Mouse (Mus musculus): ENCODE data around the gene Tmppe. TPM values are rescaled to one million over a fixed set of nuclear protein-coding genes. Genes with fewer than 3 reads are reported as not detected.
"Not testable (repeated sequence)": the region's sequence is repeated elsewhere in the genome, so short reads cannot be mapped to it uniquely, and the experiment has no call there.

Gene Tmppe
- total RNA-seq, 2 experiments from 2014 or later = 12.9 to 13.4 TPM

DNA sequence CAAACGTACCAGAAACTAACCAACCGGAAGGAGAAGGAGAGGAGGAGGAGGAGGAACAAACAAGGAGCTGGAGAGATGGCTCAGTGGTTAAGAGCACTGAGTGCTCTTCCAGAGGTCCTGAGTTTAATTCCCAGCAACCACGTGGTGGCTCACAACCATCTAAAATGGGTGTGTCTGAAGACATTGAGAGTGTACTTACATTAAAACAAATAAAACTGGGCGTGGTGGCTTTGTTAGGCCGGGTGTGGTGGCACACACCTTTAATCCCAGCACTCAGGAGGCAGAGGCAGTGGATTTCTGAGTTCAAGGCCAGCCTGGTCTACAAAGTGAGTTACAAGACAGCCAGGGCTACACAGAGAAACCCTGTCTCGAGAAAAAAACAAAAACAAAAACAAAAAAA, 6.8 kb upstream of the Tmppe start:
- not testable (repeated sequence) for DNase-seq (ENCODE audit: low spot score in 2 of 2)

DNA sequence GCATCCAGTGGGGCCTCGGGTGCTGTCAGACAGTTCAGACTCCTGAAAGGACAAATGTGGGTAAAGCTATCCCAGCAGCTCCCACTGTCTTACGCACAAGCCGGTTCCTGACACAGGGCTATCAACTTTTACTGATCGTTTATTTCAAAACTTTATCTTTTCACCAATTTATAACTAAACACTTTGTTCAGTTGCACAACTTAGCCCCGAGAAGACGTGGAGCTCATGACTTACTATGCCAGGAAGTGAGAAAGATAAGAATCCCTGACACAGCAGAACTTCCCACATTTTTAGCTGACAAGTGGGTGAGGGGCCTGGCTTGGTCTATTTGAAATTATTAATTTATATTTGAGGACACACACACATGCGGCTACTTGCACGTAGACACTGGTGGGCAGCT, 6.2 kb upstream of the Tmppe start:
- DNase-seq (ENCODE audit: low spot score in 2 of 2) = no peak

DNA sequence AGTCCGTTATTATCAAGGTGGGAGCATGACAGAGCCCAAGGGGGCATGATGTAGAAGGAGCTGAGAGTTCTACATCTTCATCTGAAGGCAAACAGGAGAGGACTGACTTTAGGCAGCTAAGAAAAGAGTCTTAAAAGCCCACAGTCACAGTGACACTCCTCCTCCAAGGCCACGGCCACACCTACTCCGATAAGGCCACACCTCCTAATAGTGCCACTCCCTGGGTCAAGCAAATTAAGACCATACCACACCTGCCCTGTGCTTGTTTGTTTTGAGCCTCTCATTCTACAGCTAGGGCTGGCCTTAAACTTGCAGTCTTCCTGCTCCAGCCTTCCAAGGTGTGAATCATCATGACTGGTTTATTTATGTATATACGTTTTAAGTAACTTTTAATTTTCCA, 5.6 kb upstream of the Tmppe start:
- DNase-seq (ENCODE audit: low spot score in 2 of 2) = no peak

DNA sequence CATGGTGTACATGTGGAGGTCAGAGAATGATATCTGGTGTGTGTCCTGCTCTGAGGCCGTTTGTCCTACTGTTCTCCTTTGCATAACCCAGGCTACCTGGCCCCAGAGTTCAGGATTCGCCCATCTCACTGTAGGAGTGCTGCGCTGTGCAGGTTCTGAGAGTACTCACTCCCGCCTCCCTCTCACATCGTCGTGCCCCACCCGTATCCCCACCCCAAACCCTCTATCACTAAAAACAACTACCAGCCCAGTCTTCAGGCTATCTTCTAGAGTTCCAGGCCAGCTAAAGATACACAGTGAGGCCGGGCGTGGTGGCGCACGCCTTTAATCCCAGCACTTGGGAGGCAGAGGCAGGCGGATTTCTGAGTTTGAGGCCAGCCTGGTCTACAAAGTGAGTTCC, 1.2 kb upstream of the Tmppe start:
- DNase-seq (ENCODE audit: low spot score in 2 of 2) = no peak

DNA sequence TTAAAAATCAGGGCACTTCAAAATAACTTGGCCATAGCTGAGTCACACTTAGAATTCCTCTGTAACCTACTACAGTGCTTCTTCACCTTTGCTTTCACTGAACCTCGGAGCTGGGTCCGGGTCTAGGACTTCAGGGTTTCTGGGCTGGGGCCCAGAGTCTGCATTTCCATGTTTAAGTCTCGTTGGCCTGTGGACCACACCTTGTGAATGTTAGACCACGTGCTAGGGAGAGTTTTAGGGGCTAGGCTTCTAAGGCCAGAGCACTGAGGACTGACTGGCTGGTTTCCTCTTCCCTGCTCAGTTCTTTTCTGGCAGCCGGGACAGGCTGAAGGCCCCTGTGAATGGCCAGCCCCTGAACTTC, 337 bp upstream of the Tmppe start:
- DNase-seq (ENCODE audit: low spot score in 2 of 2) = no peak

DNA sequence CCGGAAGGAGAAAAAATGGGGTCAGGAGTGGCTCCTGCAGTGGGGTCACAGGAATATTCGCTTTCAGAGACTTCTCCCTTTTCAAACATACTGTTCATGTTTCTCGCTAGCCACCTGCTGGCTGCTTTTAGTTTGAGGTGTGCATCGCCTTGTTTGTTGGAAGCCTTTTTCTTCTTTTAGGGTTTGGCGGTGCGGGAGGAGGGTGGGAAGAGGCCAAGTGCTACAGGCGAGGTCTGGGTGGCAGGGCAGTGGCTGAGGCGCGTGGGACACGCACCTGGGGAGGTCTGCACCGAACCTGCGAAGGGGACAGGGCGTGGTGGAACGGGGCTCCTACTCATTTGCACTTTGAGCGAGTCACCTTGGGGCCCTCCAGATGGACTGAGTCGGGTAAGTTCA, 778 bp downstream of the Tmppe start:
- DNase-seq (ENCODE audit: low spot score in 2 of 2) = peak in 1 of 2 experiments; percentile 30

DNA sequence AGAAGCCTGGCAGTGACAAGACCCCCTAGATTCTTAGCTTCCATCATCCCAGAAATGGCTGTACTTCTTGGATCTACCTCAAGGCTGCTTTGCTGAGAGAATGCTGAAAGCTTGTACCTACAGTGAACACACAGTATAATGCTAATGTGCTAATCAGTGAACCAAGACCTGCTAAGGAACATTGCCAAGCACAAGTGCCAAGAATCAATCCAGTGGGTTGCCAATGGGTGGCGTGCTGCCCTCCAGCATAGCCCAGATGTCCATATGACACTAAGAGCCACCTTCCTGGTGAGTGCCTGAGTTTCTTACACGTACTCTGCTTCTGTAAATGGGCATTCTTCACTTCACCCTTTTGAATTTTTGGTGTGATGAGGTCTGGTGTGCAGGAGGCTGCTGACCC, 6.8 kb downstream of the Tmppe start:
- DNase-seq (ENCODE audit: low spot score in 2 of 2) = no peak

DNA sequence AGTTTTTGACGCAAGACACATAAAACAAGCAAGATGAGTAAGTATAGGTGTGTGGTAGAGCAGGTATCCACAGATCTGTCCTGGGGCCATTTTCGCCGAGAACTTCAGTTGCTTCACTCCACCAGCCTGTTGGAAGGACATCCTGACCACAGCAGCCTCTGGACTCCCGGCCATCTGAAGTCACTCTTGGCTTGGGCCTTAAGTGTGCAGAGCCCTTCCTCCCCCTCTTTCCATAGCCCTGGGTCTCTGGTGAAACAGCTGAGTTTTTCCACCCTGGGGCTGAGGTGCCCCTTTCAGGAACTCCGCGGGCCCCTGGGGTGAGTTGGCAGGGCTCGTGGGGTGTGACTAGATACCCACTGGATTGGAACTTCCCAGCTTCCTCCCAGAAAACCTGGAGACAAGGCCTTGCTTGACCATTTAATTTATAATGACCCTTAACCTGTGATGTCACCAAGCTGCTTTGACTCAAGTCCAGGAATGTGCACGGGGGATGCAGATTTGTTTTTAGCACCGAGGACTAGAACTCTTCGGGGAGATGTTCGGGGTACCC, 9.5 kb downstream of the Tmppe start:
- DNase-seq (ENCODE audit: low spot score in 2 of 2) = no peak

DNA sequence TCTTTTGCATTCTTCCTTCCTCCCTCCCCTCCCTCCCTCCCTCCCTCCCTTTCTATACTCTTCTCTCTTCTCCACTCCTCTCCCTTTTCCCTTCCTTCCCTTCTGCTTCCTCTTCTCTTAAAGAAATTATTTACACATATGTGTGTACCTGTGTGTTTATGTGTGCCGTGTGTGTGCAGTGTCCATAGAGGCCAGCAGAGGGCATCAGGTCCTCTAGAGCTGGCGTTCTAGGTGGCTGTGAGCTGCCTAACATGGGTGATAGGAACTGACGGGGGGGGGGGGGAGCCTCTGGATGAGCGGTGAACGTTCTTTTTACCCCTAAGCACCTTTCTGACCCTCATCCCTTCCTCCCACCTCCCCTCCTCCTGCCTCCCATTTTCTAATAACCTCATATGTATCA, 10.4 kb downstream of the Tmppe start:
- DNase-seq (ENCODE audit: low spot score in 2 of 2) = no peak

DNA sequence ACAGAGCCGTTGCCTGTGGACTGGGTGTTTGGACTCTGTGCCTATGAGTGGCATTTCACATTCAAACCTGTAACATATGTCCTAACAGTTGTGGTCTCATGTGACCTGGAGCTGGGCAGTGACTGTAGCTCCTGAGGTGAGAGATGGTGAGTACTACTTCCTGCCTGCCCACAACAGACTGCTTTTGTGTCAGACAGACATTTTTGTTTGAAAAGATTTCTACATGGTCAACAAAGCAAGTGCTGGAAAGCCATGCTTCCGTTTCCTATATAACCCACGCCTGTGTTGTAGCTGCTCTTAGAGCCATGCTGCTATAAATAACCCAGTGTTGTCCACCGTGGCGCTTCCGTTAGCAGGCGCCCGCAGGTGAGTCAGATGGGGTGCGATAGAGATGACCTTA, 11.5 kb downstream of the Tmppe start:
- no peak for DNase-seq (ENCODE audit: low spot score in 2 of 2)

DNA sequence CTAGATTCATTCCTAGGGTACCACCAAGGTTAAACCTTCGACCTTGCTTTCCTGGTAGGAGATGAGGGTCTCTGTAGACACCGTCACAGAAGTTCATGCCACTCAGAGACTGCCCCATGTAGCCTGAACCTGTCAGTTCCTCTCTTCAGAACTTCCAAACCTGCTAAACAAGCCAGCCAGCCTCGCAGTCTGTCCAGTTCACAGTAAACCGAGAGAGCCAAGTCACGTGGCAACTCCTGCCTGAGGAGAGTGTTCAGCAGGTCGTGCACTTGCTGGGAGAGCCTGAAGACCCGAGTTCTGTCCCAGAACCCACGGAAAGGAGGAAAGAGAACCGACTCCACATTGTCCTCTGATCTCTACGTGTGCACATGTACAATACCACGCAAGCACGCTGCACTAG, 13.0 kb downstream of the Tmppe start:
- DNase-seq (ENCODE audit: low spot score in 2 of 2) = no peak

DNA sequence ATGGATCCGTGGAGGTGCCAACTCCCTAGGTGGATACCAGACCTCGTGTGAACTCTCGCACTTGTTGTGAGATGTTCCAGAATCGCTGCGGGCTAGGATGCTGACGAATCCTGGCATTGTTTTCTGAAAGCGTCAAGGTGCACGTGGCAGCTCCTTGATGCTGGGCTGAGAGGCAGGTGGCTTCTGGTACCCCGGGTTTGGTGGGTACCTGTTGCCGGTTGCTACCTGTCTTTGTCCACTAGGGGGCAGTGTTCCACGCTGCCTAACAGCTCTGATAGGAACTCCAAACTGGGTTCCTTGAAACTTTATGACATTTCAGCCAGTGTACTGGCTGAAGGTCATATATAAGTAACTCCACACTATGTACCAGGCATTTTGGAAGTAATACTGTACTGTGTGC, 14.8 kb downstream of the Tmppe start:
- peak; percentile 37 to 61 for DNase-seq (ENCODE audit: low spot score in 2 of 2)

DNA sequence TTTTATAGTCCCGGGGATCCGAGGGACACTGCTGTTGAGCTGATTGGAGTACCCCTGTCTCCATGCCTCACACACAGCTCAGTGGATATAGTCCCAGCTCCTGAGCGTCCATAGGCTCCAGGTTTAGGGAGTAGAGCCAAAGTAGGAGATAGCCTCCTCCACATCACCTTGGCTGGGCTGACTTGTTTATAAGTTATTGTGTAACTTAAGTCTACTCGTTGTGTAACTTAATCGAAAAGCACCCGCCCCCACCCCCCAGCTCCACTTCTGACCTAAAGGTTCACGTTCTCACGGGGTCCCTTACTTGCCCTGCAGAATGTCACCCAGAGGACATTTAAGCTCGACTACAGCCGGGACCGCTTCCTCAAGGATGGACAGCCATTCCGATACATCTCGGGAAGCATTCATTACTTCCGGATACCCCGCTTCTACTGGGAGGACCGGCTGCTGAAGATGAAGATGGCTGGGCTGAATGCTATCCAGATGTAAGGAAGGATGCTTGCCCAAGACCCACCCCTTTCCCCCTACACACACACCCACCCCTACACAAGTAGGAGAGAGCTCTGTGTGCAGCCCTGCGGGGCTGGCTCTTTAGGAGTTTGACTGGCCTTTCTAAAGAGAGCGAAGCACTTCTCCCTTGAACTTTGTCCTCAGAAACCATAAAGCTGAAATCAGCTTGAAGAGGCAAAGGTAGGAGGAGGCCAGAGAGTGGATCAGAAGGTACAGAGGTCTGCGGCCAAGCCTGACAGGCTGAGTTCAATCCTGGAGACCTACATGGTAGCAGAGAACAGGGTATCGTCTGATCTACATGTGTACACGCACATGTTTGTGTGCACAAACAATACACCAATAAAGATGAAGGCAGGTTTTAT, 16.0 kb downstream of the Tmppe start:
- DNase-seq (ENCODE audit: low spot score in 2 of 2) = no peak

DNA sequence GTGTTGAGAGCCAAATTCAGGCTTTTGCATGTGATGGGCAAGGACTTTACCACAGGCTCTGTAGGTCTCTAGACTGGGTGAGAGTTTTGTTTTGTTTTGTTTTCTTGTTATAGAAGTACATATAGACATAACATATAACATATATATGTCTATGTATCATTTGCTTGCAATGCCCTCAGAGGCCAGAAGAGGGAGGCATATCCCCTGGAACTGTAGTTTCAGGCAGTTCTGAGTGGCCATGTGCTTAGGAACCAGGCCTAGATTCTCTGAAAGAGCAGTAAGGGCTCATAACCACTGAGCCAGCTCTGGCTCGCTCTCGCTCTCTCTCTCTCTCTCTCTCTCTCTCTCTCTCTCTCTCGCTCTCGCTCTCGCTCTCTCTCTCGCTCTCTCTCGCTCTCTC, 17.3 kb downstream of the Tmppe start:
- peak in 1 of 2 experiments; percentile 45 for DNase-seq (ENCODE audit: low spot score in 2 of 2)

DNA sequence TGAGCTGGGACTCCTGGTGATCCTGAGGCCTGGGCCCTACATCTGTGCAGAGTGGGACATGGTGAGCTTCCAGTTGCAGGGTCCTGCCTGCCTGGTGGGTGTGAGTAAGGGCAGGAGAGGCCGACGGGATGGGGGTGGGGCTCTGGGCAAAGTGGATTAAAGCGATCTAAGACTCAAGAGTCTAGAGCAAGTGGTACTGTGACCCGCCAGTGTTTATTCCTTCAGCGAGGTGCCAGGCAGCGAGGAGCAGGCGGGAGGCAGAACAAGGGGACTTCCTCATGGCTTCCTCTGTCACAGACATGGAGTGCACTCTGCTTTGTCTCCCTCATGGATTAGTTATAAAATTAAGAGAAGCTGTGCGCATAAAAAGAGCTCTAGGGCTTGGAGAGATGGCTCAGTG, 19.5 kb downstream of the Tmppe start:
- DNase-seq (ENCODE audit: low spot score in 2 of 2) = no peak

DNA sequence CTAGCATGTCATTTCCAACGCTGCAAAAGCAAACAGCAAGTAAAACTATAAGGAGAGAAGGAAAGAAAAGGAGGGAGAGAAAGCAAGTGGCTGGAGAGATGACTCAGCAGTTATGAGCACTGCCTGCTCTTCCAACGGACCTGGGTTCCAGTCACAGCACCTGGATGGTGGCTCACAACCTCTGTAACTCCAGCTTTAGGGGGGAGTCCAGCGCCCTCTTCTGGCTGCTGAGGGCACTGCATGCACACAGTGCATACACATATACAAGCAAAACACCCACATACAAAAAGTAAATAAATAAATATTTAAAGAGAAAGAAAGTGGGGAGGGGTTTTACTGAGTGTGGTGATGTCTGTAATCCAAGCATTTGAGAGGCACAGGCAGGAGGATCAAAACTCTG, 20.1 kb downstream of the Tmppe start:
- DNase-seq (ENCODE audit: low spot score in 2 of 2) = no peak

DNA sequence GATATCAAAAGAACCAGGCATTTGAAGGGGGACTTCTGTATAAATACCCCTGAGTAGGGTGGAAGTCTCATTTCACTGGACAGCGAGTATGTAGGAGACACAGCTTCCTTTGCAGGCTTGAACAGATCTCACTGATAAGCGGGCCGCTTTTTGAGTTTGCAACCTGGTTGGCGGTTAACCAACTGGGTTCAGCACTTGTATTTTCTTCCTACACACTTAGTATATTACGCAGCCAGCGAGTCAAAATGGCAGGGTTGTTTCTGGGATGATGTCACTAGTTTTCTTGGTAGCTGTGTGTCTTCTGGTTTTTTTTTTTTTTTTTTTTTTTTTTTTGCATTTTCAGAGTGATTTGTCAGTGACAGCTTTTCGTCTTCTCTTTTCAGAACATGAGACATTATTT, 20.9 kb downstream of the Tmppe start:
- no peak for DNase-seq (ENCODE audit: low spot score in 2 of 2)

DNA sequence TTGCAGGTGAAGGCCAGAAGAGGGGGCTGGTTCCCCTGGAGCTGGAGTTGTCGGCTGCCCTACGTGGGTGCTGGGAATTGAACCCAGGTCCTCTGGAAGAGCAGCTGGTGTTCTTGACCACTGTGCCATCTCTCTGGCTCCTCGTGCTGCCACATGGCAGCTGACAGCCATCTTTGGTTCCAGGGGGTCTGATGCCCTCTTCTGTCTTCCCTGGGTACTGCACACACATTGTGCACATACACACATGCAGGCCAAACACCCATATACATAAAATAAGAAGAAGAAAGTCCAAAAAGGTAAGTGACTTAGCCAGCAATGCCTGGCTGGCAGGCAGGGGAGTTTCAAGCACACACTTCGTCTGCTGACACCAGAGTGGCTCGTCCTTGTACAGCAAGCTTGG, 24.7 kb downstream of the Tmppe start:
- no peak for DNase-seq (ENCODE audit: low spot score in 2 of 2)

DNA sequence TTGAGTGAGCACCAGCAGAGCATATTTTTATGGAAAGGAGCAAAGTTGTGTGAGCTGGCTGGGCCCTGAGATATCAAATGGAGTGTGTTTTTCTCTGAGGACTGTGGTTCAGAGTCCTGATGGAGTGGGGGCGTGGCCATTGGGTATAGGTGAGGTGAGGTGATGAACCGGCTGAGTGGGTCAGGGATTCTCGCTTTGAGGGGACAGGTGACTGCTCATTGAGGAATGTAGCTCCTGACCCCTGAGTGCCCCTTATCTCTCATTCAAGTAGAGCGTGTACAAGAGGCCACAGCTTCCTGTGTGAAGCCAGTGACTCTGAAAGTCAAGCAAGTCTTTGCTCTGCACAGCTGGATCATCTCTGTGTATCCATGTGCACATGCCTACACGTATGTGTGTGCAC, 25.3 kb downstream of the Tmppe start:
- DNase-seq (ENCODE audit: low spot score in 2 of 2) = no peak

DNA sequence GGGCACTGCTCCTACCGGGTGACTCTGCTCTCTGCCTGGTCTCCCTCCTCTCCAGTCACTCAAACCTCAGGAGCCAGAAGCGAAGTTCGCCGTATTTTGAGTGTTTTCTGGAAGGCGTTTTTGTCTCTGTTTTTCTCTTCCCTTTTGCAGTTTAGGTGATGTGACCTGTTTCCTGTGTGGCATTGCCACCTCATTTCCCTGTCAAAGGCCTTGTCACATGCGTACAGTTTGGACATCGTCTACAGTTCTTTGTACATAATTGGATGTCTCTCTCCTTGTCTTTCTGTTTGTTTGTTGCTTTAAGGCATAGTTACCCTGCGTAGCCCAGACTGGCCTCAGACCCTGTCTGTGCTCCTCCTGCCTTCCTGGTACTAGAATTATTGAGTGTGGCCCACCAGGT, 26.5 kb downstream of the Tmppe start:
- no peak for DNase-seq (ENCODE audit: low spot score in 2 of 2)

DNA sequence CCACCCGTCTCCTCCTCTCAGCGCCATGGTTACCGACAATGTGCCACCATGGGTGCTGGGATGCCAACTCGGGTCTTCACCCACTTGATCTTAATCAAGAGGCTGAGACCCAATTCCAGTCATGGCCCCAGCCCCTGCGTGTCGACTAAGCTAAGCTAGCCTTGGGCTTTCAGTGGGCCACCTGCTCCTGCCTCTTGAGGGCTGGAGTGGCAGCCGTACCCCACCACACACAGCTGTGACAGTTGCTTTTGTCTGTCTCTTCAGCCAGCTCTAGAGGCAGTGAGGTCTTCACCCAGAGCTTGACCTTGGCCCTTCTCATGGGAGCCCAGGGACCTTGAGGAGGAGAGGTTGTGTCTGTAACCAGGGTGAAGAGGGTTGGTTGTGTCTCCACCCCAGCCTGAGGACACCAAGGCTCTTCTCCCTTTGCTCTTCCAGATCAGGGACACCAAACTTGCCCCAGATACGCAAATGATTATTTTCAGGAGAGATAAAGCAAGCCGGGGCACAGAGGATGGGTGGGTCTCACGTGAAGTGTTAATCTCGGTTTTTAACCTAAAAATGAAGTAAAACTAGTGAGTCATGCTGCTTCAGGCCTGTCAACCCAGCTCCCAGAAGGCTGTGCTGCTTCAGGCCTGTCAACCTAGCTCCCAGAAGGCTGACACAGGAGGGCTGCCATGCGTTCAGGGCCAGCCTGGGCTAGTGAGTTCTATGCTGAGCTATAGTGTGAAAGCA, 27.4 kb downstream of the Tmppe start:
- DNase-seq (ENCODE audit: low spot score in 2 of 2) = no peak

DNA sequence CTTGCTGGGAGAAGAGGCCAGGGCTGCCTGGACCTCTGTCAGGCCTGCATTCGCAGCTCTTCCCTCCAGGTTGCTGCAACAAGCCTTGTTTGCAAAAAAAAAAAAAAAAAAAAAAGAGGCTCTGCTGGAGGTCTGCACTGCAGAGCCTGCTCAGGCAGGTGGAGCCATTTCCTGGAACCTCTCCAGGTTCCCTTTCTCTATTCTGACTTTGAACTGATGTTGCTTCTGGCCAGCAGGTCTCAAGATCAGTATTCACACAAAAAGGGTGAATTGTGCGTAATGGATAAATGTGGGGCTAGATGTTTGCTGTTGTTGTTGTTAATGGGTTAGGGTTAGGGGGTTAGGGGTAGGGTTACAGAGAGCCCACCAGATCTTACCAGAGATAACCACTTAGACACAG, 34.8 kb downstream of the Tmppe start:
- no peak for DNase-seq (ENCODE audit: low spot score in 2 of 2)

DNA sequence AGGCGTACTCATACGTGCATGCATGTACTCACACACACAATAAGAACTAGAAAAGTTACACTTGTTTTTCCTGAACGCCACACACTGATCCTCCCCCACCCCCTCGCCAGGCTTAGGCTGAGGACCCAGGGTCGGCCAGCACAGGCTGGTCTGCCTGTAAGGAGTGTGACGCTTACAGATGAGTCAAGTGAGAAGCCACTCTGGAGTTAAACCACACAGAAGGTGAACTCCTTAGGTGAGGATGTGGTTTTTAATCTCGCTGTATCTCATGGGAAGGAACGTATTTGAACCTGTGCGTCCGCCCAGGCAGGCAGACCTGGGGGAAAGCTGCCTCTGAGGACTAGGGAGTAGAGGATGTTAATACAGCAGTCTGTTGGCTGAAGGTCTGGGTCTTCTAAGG, 39.6 kb downstream of the Tmppe start:
- no peak for DNase-seq (ENCODE audit: low spot score in 2 of 2)

All from left cerebral cortex, adult 18-20 months (tissue).